Mouse (Mus musculus) spleen, adult 2 months (tissue): ENCODE results near the gene Smg6.

Experiments
- CTCF ChIP-seq: fragments of 200-500 bp; IDR thresholded peaks from 2 replicates; pipeline ENCODE4 v1.5.1; 2011; ENCODE audit warnings: mild to moderate bottlenecking, inconsistent platforms; ENCODE audit not compliant: insufficient read depth, insufficient read length, insufficient replicate concordance; ENCODE audit errors: extremely low read depth
- POLR2A ChIP-seq: fragments of 200-500 bp; IDR thresholded peaks from 2 replicates; pipeline ENCODE4 v1.6.1; 2011; ENCODE audit warnings: low read depth, low read length, inconsistent platforms

GRCm38 (mm10) chr11:74902416-74902815 is 23.2 kb upstream of the Smg6 start:
- no peak for TF ChIP-seq POLR2A
- TF ChIP-seq CTCF: no peak
